Mouse (Mus musculus) lung, embryonic 14.5 days (tissue): ENCODE data around the gene Nudt21. TPM values are rescaled to one million over a fixed set of nuclear protein-coding genes. Genes with fewer than 3 reads are reported as not detected.
A peak's percentile ranks its signal among the peaks of the same experiment; 100 is the strongest.

Source experiments
- ATAC-seq: fragments of 200-750 bp; cut with Nextera tagmentation; 2 replicates; pipeline ENCODE4 v1.8.0; 2017; ENCODE audit warnings: mild to moderate bottlenecking, moderate TSS enrichment, moderate library complexity; ENCODE audit not compliant: insufficient read depth
- DNase-seq: peaks from one replicate; pipeline ENCODE4 v3.0.0-alpha.2; 2015
- H3K27ac ChIP-seq: fragments of 300-500 bp; sonication (generic); 2 replicates; pipeline ENCODE4 v1.5.1; 2014; ENCODE audit warnings: low read depth, mild to moderate bottlenecking, moderate library complexity
- H3K27me3 ChIP-seq: fragments of 300-500 bp; sonication (generic); 2 replicates; pipeline ENCODE4 v1.6.1; 2014; ENCODE audit warnings: low read length, control low read depth; ENCODE audit not compliant: insufficient read depth
- H3K36me3 ChIP-seq: fragments of 300-500 bp; sonication (generic); 2 replicates; pipeline ENCODE4 v1.6.1; 2014; ENCODE audit warnings: control low read depth; ENCODE audit not compliant: insufficient read depth
- H3K4me1 ChIP-seq: fragments of 300-500 bp; sonication (generic); 2 replicates; pipeline ENCODE4 v1.6.1; 2014; ENCODE audit warnings: antibody characterized with exemption, control low read depth; ENCODE audit not compliant: insufficient read depth
- H3K4me2 ChIP-seq: fragments of 300-500 bp; sonication (generic); 2 replicates; pipeline ENCODE4 v1.6.1; 2014; ENCODE audit warnings: mild to moderate bottlenecking
- H3K4me3 ChIP-seq: fragments of 300-500 bp; sonication (generic); 2 replicates; pipeline ENCODE4 v1.5.1; 2014; ENCODE audit warnings: low read depth, low read length
- H3K9ac ChIP-seq: fragments of 300-500 bp; sonication (generic); 2 replicates; pipeline ENCODE4 v1.6.1; 2014
- H3K9me3 ChIP-seq: fragments of 300-500 bp; sonication (generic); 2 replicates; pipeline ENCODE4 v1.6.1; 2016; ENCODE audit warnings: low read depth, low read length, control low read depth
- CTCF ChIP-seq: IDR thresholded peaks from 2 replicates; pipeline ENCODE4 v1.5.1; 2016; ENCODE audit warnings: antibody characterized with exemption, low read depth
- WGBS: fragments of 180-500 bp; shearing (Covaris S2); extraction: QIAGEN DNeasy Blood & Tissue Kit; methylation state at CpG from one replicate; pipeline ENCODE4 v1.1.7; 2014; 5-methylcytosine and 5-hydroxymethylcytosine counted together
- polyA plus RNA-seq: library from polyadenylated mRNA; unstranded; fragments of >200 nt; fragmentation: Nextera tagmentation; extraction: Ambion mirVana; gene quantifications from 2 replicates; pipeline ENCODE4 v1.2.1, GENCODE M21; 2014

The Nudt21 gene
- polyA plus RNA-seq, 1 experiment from 2014 or later = 134 TPM

DNA sequence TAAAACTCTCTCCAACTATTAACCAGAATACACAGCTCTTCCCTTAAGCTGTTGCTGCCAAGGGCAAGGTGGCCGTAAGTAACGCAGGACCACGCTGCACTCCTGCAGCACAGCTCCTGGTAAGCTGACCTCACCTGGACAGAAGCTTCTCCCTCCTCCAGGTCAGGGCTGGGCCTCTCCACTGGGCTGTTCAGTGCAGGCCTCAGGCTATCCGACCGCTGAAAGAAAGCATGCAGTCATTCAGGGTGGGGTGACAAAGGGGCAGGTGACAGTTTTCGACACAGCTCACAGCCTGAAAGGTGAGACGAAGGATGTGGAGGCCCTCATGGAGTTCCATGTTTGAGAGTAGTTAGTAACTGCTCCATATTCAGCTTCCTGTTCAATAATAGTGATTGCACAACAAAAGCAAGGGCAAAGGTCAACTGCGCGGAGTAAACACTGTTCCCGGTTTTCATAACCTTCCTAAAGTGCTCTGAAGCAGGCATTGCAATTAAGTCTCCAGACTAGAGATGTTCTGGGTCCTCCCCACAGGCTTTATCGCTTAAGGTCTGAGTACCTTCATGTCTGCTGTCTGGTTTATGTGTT, 62.1 kb downstream of the Nudt21 start:
- Histone ChIP-seq H3K36me3 (peaks cover 81% of the 10 kb centered on the region), H3K27me3 (no peaks in the 10 kb centered on the region), H3K27ac (no peak overlapping the region), H3K4me1 (no peaks in the 10 kb centered on the region), H3K4me3 (no peak overlapping the region), H3K9ac (no peak overlapping the region), H3K9me3 (no peaks in the 10 kb centered on the region), H3K4me2 (no peak overlapping the region)
- ATAC-seq (0 out of 2 replicates have a peak, but pooled peaks have one; percentile 28), DNase-seq (no peak)
- no peak for TF ChIP-seq CTCF
- WGBS = 76% methylated on average over 11 of the region's 11 CpGs

- Histone ChIP-seq H3K9ac (no peak overlapping the region), H3K4me1 (no peaks in the 10 kb centered on the region), H3K9me3 (no peaks in the 10 kb centered on the region), H3K4me3 (no peak overlapping the region), H3K4me2 (no peak overlapping the region), H3K27me3 (no peaks in the 10 kb centered on the region), H3K27ac (no peak overlapping the region), H3K36me3 (peaks cover 73% of the 10 kb centered on the region)
- DNase-seq (no peak), ATAC-seq (no peak)
- 93% methylated on average over 13 of the region's 13 CpGs for WGBS
- no peak for TF ChIP-seq CTCF
Observed at GRCm38 (mm10) chr8:93973831-93974375, 62.9 kb downstream of the Nudt21 start.

DNA sequence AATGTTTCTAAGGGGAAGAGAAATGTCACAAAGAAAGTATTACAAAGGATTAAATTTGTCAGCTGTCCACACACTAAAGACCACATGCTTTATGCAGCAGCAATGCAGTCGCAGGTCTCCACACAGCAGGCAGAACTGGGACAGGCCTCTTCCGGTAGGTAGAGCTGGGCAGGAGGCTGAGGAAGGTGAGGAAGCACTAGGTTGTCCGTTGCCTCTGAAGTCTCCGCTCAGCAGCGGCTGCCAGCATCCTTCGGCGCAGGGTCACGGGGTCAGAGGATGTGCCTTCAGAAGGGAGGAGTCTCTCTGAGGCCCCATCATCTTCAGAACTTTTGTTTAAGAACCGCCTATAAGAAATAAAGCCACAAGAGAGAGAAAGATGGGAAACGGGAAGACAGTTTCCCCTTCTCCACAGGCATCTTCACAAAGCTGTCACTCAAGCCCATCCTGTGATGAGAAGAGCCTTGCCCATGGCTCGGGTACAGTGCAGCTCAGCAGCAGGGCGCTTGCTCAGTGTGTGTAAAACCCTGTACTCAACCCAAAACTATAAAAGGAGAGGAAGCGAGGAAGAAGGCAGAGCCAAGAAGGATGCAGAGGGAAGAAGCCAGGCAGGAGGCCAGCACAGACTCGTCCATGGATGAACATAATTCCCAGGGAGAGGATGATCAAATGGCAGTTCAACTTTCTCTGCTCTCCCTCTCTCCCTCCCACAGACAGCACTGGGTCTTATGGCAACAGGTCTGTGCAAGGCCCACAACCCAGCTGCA, 63.7 kb downstream of the Nudt21 start:
- 78% methylated on average over 14 of the region's 14 CpGs for WGBS
- H3K36me3 ChIP-seq = peaks cover 65% of the 10 kb centered on the region
- no peaks in the 10 kb centered on the region for H3K9me3 ChIP-seq
- no peak overlapping the region for H3K4me3 ChIP-seq
- no peak overlapping the region for H3K27ac ChIP-seq
- no peak overlapping the region for H3K4me2 ChIP-seq
- no peak for TF ChIP-seq CTCF
- ATAC-seq = no peak
- H3K9ac ChIP-seq = no peak overlapping the region
- H3K4me1 ChIP-seq = no peaks in the 10 kb centered on the region
- H3K27me3 ChIP-seq = no peaks in the 10 kb centered on the region
- DNase-seq = no peak

- no peaks in the 10 kb centered on the region for H3K4me1 ChIP-seq
- no peak overlapping the region for H3K4me3 ChIP-seq
- TF ChIP-seq CTCF = no peak
- ATAC-seq = no peak
- no peak overlapping the region for H3K4me2 ChIP-seq
- peaks cover 59% of the 10 kb centered on the region for H3K36me3 ChIP-seq
- no peak overlapping the region for H3K9ac ChIP-seq
- DNase-seq = no peak
- H3K27ac ChIP-seq = no peak overlapping the region
- no peaks in the 10 kb centered on the region for H3K27me3 ChIP-seq
- WGBS = 93% methylated on average over 5 of the region's 5 CpGs
- no peaks in the 10 kb centered on the region for H3K9me3 ChIP-seq
Observed at GRCm38 (mm10) chr8:93972211-93972610, 64.6 kb downstream of the Nudt21 start.

DNA sequence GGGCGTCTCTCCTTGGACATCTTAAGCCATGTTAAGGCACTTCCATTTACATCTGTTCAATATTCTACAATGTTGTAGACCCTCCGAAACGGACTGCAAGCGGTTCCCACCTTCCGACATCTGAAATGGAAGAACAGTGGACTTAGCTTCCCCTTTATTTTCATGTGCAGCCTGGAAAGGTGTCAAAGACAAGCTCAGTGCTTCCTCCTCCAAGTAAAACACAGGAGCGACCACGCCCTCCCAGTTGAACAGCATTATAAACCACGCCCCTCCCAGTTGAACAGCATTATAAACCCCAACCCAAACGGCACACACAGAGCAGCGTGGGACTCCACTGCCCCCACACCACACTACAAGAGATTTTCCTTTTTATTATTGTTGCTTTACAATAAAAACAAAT, 65.4 kb downstream of the Nudt21 start:
- TF ChIP-seq CTCF = no peak
- no peak overlapping the region for H3K27ac ChIP-seq
- no peak overlapping the region for H3K9ac ChIP-seq
- H3K4me1 ChIP-seq = no peaks in the 10 kb centered on the region
- no peaks in the 10 kb centered on the region for H3K27me3 ChIP-seq
- no peak overlapping the region for H3K4me2 ChIP-seq
- no peak overlapping the region for H3K4me3 ChIP-seq
- no peaks in the 10 kb centered on the region for H3K9me3 ChIP-seq
- no peak for ATAC-seq
- 90% methylated on average over 10 of the region's 10 CpGs for WGBS
- H3K36me3 ChIP-seq = peaks cover 56% of the 10 kb centered on the region
- no peak for DNase-seq

DNA sequence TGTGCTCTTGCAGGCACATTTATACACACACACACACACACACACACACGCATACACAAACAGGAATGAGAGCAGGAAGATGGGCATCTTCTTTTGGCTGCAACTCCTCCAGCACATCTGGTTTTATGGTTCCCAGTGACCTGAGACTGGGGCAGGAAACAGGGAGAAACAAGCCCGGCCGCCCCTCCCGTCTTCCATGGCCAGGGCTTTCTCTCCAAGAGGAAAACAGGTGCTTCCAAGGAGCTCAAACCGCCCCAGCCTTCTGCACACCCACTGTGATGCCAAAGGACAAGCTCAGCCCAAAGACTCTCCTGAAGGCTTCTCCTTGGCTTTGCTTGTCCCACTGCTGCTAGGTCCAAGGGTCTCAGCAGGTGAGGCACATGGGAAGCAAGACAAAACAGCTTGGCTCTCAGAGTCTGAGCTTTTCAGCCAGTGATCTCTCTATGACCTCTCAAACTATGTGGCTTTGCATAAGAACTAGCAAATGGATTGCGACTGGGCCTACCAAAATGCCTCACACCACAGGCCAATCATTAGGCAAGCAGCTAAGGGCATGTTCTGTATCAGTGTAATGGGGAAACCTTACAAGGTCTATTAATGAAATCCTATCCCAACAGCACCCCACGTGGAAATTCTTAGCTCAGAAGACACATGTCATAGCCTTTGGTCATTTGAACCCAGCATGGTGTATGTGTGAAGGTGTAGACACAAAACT, 67.0 kb downstream of the Nudt21 start:
- no peak overlapping the region for H3K4me3 ChIP-seq
- no peak overlapping the region for H3K9ac ChIP-seq
- H3K9me3 ChIP-seq = no peaks in the 10 kb centered on the region
- H3K27ac ChIP-seq = no peak overlapping the region
- no peaks in the 10 kb centered on the region for H3K4me1 ChIP-seq
- no peak overlapping the region for H3K4me2 ChIP-seq
- TF ChIP-seq CTCF = no peak
- ATAC-seq (no peak), DNase-seq (no peak)
- WGBS = 64% methylated on average over 7 of the region's 7 CpGs
- no peaks in the 10 kb centered on the region for H3K27me3 ChIP-seq
- peaks cover 39% of the 10 kb centered on the region for H3K36me3 ChIP-seq

- no peak for TF ChIP-seq CTCF
- no peak overlapping the region for H3K9ac ChIP-seq
- H3K27ac ChIP-seq = no peak overlapping the region
- H3K9me3 ChIP-seq = no peaks in the 10 kb centered on the region
- peaks cover 24% of the 10 kb centered on the region for H3K36me3 ChIP-seq
- DNase-seq = no peak
- H3K4me1 ChIP-seq = no peaks in the 10 kb centered on the region
- H3K4me2 ChIP-seq = no peak overlapping the region
- H3K27me3 ChIP-seq = no peaks in the 10 kb centered on the region
- 49% methylated on average over 6 of the region's 6 CpGs for WGBS
- ATAC-seq = peak; percentile 51; the same call in 1 of the 2 replicates
- no peak overlapping the region for H3K4me3 ChIP-seq
Observed at GRCm38 (mm10) chr8:93968293-93968692, 68.5 kb downstream of the Nudt21 start.

Other genes with a start within 250 kb of the Nudt21 start
- 1.8 and 2.4 TPM in 2 replicates for gene Gnao1, start 227.1 kb downstream of the Nudt21 start, polyA plus RNA-seq
- gene Amfr, start 24.2 kb downstream of the Nudt21 start, polyA plus RNA-seq = 53.6 and 54.7 TPM in 2 replicates
- 14.2 and 17.3 TPM in 2 replicates for gene Ogfod1, start 167 bp upstream of the Nudt21 start, polyA plus RNA-seq
- 10.3 and 12.0 TPM in 2 replicates for gene Bbs2, start 61.9 kb upstream of the Nudt21 start, polyA plus RNA-seq
- gene Mt4, start 100.2 kb upstream of the Nudt21 start, polyA plus RNA-seq = not detected in 2 replicates
- 2.9 TPM in 2 replicates for gene Mt3, start 115.6 kb upstream of the Nudt21 start, polyA plus RNA-seq
- gene Mt2, start 135.6 kb upstream of the Nudt21 start, polyA plus RNA-seq = 12.3 and 15.2 TPM in 2 replicates
- gene Mt1, start 142.1 kb upstream of the Nudt21 start, polyA plus RNA-seq = 57.4 and 71.3 TPM in 2 replicates
- gene Nup93, start 177.5 kb upstream of the Nudt21 start, polyA plus RNA-seq = 118 and 126 TPM in 2 replicates